Mouse (Mus musculus) neural tube, embryonic 13.5 days (tissue): ENCODE data around the gene Ecsit. TPM values are rescaled to one million over a fixed set of nuclear protein-coding genes. Genes with fewer than 3 reads are reported as not detected.
A peak's percentile ranks its signal among the peaks of the same experiment; 100 is the strongest.

Experiments used
- ATAC-seq: fragments of 200-750 bp; cut with Nextera tagmentation; 2 replicates; pipeline ENCODE4 v1.8.0; 2017; ENCODE audit warnings: low read depth, mild to moderate bottlenecking, moderate TSS enrichment, moderate library complexity
- H3K27ac ChIP-seq: fragments of 300-500 bp; sonication (generic); replicated peaks from 2 replicates; pipeline ENCODE4 v1.5.1; 2015; ENCODE audit warnings: moderate library complexity, mild to moderate bottlenecking, inconsistent platforms
- H3K27me3 ChIP-seq: fragments of 300-500 bp; sonication (generic); 2 replicates; pipeline ENCODE4 v1.6.1; 2015; ENCODE audit warnings: mild to moderate bottlenecking, inconsistent platforms
- H3K36me3 ChIP-seq: fragments of 300-500 bp; sonication (generic); 2 replicates; pipeline ENCODE4 v1.6.1; 2015; ENCODE audit warnings: mild to moderate bottlenecking, inconsistent platforms
- H3K4me1 ChIP-seq: fragments of 300-500 bp; sonication (generic); replicated peaks from 2 replicates; pipeline ENCODE4 v1.6.1; 2015; ENCODE audit warnings: inconsistent platforms
- H3K4me2 ChIP-seq: fragments of 300-500 bp; sonication (generic); 2 replicates; pipeline ENCODE4 v1.6.1; 2015; ENCODE audit warnings: inconsistent platforms, mild to moderate bottlenecking, moderate library complexity
- H3K4me3 ChIP-seq: fragments of 300-500 bp; sonication (generic); 2 replicates; pipeline ENCODE4 v1.5.1; 2015; ENCODE audit warnings: mild to moderate bottlenecking, inconsistent platforms
- H3K9ac ChIP-seq: fragments of 300-500 bp; sonication (generic); 2 replicates; pipeline ENCODE4 v1.6.1; 2015; ENCODE audit warnings: moderate library complexity, mild to moderate bottlenecking, inconsistent platforms
- H3K9me3 ChIP-seq: fragments of 300-500 bp; sonication (generic); 2 replicates; pipeline ENCODE4 v1.6.1; 2016; ENCODE audit warnings: inconsistent platforms
- WGBS: fragments of 180-500 bp; shearing (Covaris S2); methylation state at CpG from one replicate; pipeline ENCODE4 v1.1.7; 2015; 5-methylcytosine and 5-hydroxymethylcytosine counted together
- polyA plus RNA-seq: library from polyadenylated mRNA; unstranded; fragments of >200 nt; fragmentation: Nextera tagmentation; extraction: Ambion mirVana; gene quantifications from 2 replicates; pipeline ENCODE4 v1.2.1, GENCODE M21; 2015

The Ecsit gene
- polyA plus RNA-seq, 1 experiment from 2014 or later: 57.8 TPM

DNA sequence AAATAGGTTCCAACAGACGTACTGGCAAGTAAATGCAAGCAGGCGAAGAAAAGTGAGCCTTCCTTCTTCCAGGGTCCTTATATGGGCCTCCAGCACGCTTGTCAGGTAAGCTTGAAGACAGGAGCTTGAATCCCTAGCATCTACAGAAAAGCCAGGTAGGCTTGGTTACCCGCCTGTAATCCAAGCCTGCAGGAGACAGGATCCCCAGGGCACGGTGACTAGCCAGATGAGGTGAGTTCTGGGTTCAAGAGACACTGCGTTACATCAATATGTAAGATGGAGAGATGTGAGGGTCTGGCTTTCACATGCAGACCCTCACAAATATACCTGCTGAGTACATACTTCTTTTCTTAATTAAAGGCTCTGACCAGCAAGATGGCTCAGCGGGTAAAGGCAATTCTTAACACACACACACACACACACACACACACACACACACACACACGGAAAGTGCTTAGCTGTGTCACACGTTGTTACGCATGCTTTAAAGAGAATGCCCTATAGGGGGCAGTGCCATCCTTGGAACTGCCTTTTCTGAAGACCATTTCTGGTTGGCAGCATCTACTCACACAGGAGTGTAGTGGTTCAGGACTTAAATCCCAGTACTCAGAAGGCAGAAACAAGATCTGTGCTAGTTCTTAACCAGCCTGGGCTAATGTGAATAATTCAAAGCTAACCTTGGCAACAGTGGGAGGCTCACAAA lies 32.7 kb upstream of the Ecsit start:
- H3K27me3 ChIP-seq: peaks cover 16% of the 10 kb centered on the region
- peaks cover 19% of the 10 kb centered on the region for H3K4me1 ChIP-seq
- H3K36me3 ChIP-seq: peaks cover 13% of the 10 kb centered on the region
- 47% methylated on average over 10 of the region's 10 CpGs for WGBS
- H3K4me2 ChIP-seq: peak overlapping the region; percentile 85
- no peak for ATAC-seq
- H3K27ac ChIP-seq: no peak overlapping the region
- peak overlapping the region; percentile 75 for H3K4me3 ChIP-seq
- no peaks in the 10 kb centered on the region for H3K9me3 ChIP-seq
- peak overlapping the region; percentile 76 for H3K9ac ChIP-seq

DNA sequence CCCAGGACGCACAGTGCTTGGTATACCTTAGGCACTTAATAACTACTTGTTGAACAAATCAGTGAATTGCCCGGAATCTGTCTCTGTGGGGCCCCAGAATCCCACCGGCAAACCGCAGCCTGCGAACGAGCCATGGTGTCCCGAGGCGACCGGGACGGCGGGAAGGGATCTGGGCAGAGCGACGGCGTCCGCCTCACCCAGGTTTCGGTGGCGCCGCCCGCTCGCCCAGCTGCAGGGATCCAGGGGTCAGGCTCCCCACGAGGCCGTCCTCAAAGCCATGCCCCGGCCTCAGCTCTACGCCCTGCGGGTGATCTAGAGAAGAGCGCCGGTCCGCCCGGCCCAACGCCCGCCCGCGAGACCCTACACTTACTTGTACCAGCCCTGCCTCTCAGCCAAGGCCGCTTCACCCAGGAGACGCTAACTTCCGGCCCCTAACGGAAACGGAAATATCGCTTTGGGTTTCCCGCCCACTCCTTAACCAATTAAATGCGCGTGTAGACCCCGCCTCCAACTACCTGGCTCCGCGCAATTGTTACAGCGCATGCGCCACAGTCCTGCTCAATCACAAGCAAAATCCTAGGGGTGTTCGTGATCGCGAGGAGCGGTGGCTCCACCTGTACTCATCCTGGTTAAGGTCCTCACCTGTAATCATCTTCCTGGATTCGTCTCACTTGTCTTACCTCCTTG lies 31.6 kb upstream of the Ecsit start, which contains the start of gene Elof1:
TSS of gene Elof1 (minus strand) at position 433 of the 687 bp plus-strand sequence.
- peak within 1 kb of the TSS; percentile 75 for H3K4me3 ChIP-seq
- H3K4me2 ChIP-seq: peak within 1 kb of the TSS; percentile 85
- H3K9me3 ChIP-seq: no peaks in the 10 kb centered on the region
- H3K36me3 ChIP-seq: peaks cover 24% of the 10 kb centered on the region
- peak; percentile 96 for ATAC-seq
- peaks cover 19% of the 10 kb centered on the region for H3K4me1 ChIP-seq
- H3K27ac ChIP-seq: peak within 1 kb of the TSS; percentile 71
- WGBS: 1% methylated on average over 52 of the region's 52 CpGs
- peak within 1 kb of the TSS; percentile 84 for H3K9ac ChIP-seq
- peaks cover 6% of the 10 kb centered on the region; the same call in 1 of the 2 replicates for H3K27me3 ChIP-seq

DNA sequence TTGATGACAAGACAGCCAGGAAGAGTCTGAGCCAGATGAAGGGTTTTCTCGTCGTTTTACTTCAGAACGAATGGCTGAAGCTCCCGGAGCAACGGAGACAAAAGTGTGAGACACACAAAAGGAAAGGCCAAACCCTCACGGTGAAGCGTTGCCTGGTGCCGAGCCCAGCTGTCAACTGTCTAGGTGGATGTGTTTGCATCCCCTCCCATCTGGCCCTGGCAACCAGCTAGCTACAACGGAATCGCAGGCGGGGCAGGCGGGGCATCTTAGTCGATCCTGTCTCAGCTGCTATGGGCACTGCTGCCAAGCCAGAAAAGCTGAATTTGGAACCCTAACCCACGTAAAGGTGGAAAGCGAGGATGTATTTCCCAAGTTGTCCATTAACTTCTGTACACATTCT lies 30.8 kb upstream of the Ecsit start:
- H3K27me3 ChIP-seq: peaks cover 5% of the 10 kb centered on the region; the same call in 1 of the 2 replicates
- peaks cover 19% of the 10 kb centered on the region for H3K4me1 ChIP-seq
- peak overlapping the region; percentile 84 for H3K9ac ChIP-seq
- WGBS: 13% methylated on average over 15 of the region's 15 CpGs
- ATAC-seq: no peak
- H3K27ac ChIP-seq: peak overlapping the region; percentile 71
- H3K4me3 ChIP-seq: peak overlapping the region; percentile 75
- peaks cover 32% of the 10 kb centered on the region for H3K36me3 ChIP-seq
- H3K4me2 ChIP-seq: peak overlapping the region; percentile 85
- H3K9me3 ChIP-seq: no peaks in the 10 kb centered on the region

DNA sequence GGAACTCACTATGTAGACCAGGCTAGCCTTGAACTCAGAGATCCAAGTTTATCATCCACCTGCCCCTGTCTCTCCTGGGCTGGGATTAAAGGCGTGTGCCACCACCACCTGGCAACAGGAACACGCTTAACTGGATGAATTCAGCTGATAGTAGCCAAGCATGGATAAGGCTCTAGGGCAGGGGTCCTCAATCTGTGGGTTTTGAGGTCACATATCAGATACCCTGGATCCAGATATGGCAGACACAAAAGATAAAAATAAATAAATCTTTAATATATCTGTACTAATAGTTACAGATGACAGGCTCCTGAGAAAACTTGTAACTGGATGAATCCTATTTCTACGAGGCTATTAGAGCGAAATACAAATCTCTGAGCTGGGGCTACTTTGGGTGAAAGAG lies 30.4 kb upstream of the Ecsit start:
- H3K9ac ChIP-seq: peak overlapping the region; percentile 84
- H3K9me3 ChIP-seq: no peaks in the 10 kb centered on the region
- peaks cover 34% of the 10 kb centered on the region for H3K36me3 ChIP-seq
- peaks cover 5% of the 10 kb centered on the region; the same call in 1 of the 2 replicates for H3K27me3 ChIP-seq
- peaks cover 19% of the 10 kb centered on the region for H3K4me1 ChIP-seq
- H3K27ac ChIP-seq: peak overlapping the region; percentile 5; the same call in 1 of the 2 replicates
- H3K4me2 ChIP-seq: peak overlapping the region; percentile 85
- no peak for ATAC-seq
- 92% methylated on average over 4 of the region's 4 CpGs for WGBS
- peak overlapping the region; percentile 75 for H3K4me3 ChIP-seq

DNA sequence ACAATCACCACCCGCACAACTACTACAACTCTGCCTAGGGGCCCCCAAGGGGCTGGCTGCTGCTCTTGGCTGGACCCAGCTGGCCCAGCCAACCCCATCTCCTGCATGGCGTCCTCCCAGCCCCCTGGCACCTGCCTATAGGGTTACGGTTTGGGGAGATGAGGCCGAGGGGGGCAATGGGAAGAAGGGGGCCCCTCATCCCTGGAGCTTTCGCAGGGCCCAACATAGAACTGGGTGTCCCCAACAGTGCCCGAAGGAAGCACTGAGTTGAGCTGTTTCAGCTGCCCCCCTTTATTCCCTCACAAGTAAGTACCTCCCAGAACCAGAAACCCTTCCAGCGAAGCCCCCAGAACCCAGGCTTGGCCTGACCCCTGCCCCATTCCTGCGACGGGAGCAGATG lies 23.0 kb upstream of the Ecsit start:
- no peak overlapping the region for H3K4me2 ChIP-seq

DNA sequence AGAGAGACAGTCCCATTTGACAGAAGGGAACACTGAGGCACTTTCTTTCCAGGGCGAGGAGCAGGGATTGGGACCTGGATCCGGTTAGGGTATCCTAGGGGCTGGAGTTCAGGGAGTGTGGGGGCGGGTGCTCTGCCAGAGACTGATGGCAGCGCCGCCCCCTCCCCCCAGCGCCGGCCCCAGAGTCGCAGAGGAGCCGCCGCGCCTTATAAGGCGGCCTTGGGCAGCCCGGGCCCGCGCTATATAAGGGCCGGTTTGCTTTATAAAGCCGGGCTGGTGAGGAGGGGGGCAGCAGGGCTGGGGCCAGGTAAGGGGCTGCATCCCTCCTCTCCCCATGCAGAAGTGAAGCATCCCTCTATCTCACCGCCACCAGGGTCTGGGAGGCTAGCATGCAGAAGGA lies 14.7 kb upstream of the Ecsit start:
- Histone ChIP-seq H3K27ac (no peak overlapping the region), H3K9ac (no peak overlapping the region), H3K36me3 (no peaks in the 10 kb centered on the region)

More for the DNA sequence above, 23.0 kb upstream of the Ecsit start:
- Histone ChIP-seq H3K27me3 (no peaks in the 10 kb centered on the region), H3K9me3 (no peaks in the 10 kb centered on the region), H3K4me3 (no peak overlapping the region), H3K9ac (no peak overlapping the region), H3K36me3 (peaks cover 33% of the 10 kb centered on the region), H3K27ac (no peak overlapping the region), H3K4me1 (no peaks in the 10 kb centered on the region)
- ATAC-seq: no peak
- 87% methylated on average over 9 of the region's 9 CpGs for WGBS

DNA sequence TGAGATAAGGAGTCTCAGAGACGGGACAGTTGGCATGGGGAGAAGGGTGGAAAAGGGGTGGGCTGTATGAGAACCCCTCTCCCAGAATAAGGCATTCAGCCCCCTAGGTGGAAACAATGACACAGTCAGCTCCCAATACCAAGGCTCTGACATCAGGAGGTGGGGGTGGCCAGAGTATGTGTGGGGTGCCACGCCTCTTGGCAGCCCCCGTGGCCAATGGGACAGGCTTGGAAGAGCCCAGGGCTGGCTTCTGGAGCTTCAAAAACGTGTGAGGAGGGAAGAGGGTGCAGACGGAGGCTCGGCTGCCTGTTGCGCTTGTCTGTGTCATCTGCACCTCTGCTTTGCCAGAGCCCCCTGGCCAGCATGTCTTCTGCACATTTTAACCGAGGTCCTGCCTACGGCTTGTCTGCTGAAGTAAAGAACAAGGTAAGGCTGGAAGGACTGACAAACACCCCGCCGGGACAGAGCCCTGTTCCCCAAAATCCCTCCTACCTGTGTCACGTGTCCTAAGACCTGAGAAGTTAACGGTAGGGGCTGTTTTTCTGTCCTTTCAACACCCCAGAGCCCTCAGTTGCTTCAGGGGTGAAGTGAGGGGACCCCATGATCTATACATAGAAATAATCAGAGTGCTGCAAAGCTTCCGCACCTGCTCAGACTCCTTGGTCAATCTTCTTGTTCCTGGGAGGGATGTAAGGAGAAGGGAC lies 13.9 kb upstream of the Ecsit start, which contains the start of gene Cnn1:
TSS of gene Cnn1 (plus strand) at position 224 of the 704 bp plus-strand sequence.
- Histone ChIP-seq H3K27me3 (peaks cover 52% of the 10 kb centered on the region), H3K9me3 (no peaks in the 10 kb centered on the region), H3K27ac (no peak within 1 kb of the TSS), H3K4me2 (no peak within 1 kb of the TSS), H3K4me1 (peaks cover 6% of the 10 kb centered on the region), H3K4me3 (no peak within 1 kb of the TSS), H3K36me3 (no peaks in the 10 kb centered on the region), H3K9ac (0 out of 2 replicates have a peak within 1 kb of the TSS, but pooled peaks have one; percentile 2)
- no peak for ATAC-seq
- 11% methylated on average over 14 of the region's 14 CpGs for WGBS

More for the DNA sequence above, 14.7 kb upstream of the Ecsit start:
- 3% methylated on average over 18 of the region's 18 CpGs for WGBS
- peaks cover 48% of the 10 kb centered on the region for H3K27me3 ChIP-seq
- no peak for ATAC-seq
- H3K4me1 ChIP-seq: peaks cover 6% of the 10 kb centered on the region
- no peak overlapping the region for H3K4me3 ChIP-seq
- no peak overlapping the region for H3K4me2 ChIP-seq
- H3K9me3 ChIP-seq: no peaks in the 10 kb centered on the region

DNA sequence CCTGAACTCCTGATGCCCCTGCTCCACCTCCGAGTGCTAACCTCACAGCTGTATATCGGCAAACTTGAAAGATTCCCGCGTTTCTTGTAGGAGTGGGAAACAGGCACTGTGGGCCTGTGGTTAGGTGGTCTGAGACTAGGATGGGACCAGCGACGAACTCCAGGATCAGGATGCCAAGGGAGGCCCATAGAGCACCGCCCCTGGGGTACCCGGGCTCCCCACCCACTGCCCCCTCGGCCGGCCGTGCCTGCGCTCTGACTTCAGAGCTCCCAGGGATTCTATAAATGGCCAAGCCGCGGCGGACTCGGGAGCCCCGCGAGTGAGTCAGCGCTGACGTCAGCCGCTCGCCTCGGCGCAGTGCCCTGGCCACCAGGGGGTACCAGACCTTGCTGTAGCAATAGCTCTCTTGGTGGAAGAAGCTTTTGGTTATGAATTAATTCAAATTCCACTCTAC lies 10.6 kb upstream of the Ecsit start:
- H3K4me1 ChIP-seq: peaks cover 6% of the 10 kb centered on the region
- peak overlapping the region; percentile 70 for H3K9ac ChIP-seq
- peak overlapping the region; percentile 64 for H3K4me2 ChIP-seq
- no peaks in the 10 kb centered on the region for H3K36me3 ChIP-seq
- H3K4me3 ChIP-seq: peak overlapping the region; percentile 36
- 2% methylated on average over 24 of the region's 24 CpGs for WGBS
- H3K9me3 ChIP-seq: no peaks in the 10 kb centered on the region
- H3K27me3 ChIP-seq: peaks cover 45% of the 10 kb centered on the region
- ATAC-seq: peak; percentile 59
- no peak overlapping the region for H3K27ac ChIP-seq

DNA sequence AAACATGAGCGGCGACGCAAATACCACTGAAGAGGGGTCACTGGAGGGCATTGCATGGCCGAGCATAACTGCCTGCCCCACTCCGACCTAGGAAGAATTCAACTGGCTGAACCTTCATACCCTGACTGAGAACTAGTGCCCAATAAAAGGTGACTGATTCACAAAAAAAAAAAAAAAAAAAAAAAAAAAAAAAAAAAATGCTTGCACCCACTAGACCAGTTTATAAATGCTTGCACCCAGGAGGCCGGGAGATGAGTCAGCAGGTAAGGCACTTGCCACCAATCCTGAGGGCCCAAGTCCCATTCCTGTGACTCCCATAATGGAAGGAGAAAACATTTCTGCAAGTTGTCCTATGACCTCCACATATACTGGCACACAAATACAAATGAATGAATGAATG lies 7.5 kb upstream of the Ecsit start:
- Histone ChIP-seq H3K9ac (no peak overlapping the region), H3K4me1 (peaks cover 6% of the 10 kb centered on the region), H3K4me3 (no peak overlapping the region), H3K9me3 (no peaks in the 10 kb centered on the region), H3K27ac (no peak overlapping the region), H3K36me3 (no peaks in the 10 kb centered on the region), H3K4me2 (no peak overlapping the region), H3K27me3 (peaks cover 14% of the 10 kb centered on the region)
- WGBS: 86% methylated on average over 6 of the region's 6 CpGs
- ATAC-seq: no peak

DNA sequence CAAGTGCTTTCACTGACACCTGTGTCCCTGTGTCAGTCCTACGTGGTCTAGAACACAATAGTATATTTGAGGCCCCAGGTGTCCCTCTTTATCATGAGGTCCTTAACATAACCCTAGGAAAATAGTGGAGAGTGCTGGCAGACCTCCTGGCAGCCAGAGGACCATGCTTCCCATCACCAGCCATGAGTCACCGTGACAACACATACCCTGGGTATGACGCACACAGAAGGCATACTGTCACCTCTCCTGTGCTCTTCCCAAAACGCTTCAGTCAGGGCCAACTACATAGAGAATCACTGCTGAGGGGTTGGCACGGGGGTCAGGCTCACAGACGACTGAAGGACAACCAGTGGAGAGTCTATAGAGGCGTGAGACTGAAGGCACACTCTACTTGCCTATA lies 4.7 kb upstream of the Ecsit start:
- H3K4me3 ChIP-seq: no peak overlapping the region
- WGBS: 87% methylated on average over 7 of the region's 7 CpGs
- peaks cover 8% of the 10 kb centered on the region for H3K27me3 ChIP-seq
- no peak overlapping the region for H3K27ac ChIP-seq
- no peak for ATAC-seq
- H3K4me1 ChIP-seq: peaks cover 8% of the 10 kb centered on the region
- no peak overlapping the region for H3K9ac ChIP-seq
- H3K9me3 ChIP-seq: no peaks in the 10 kb centered on the region
- H3K4me2 ChIP-seq: no peak overlapping the region
- H3K36me3 ChIP-seq: no peaks in the 10 kb centered on the region

DNA sequence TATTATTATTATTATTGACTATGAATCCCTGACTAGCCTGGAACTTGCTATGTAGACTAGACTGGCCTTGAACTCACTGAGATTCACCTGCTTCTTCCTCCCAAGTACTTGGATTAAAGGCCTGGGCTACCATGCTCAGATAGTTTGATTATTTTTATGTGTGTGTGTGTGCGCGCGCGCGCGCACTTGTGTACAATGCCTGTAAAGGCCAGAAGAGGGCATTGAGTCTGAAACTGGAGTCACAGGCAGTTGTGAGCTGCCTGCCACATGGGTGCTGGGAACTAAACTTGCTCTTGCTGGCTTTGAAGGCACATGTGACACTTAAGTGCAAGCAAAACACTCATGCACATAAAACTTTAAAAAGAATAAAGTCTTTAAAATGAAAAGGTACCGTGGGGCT lies 4.0 kb upstream of the Ecsit start:
- Histone ChIP-seq H3K27ac (no peak overlapping the region), H3K9ac (no peak overlapping the region), H3K9me3 (no peaks in the 10 kb centered on the region), H3K4me2 (no peak overlapping the region), H3K27me3 (peaks cover 5% of the 10 kb centered on the region), H3K4me1 (peaks cover 15% of the 10 kb centered on the region), H3K4me3 (no peak overlapping the region), H3K36me3 (no peaks in the 10 kb centered on the region)
- over 99% methylated on average over 7 of the region's 7 CpGs for WGBS
- ATAC-seq: no peak
